Mouse (Mus musculus) spleen, embryonic (tissue): ENCODE results near the gene Hmgb3.
"Not testable (repeated sequence)": the region's sequence is repeated elsewhere in the genome, so short reads cannot be mapped to it uniquely, and the experiment has no call there.

Experiments
- CTCF ChIA-PET: fragments of 350-600 bp; sonication (Branson Sonifier 250); formaldehyde crosslinking; loops from one replicate; lab custom pipeline; 2022; lab: Charles Lee

The Hmgb3 gene

DNA sequence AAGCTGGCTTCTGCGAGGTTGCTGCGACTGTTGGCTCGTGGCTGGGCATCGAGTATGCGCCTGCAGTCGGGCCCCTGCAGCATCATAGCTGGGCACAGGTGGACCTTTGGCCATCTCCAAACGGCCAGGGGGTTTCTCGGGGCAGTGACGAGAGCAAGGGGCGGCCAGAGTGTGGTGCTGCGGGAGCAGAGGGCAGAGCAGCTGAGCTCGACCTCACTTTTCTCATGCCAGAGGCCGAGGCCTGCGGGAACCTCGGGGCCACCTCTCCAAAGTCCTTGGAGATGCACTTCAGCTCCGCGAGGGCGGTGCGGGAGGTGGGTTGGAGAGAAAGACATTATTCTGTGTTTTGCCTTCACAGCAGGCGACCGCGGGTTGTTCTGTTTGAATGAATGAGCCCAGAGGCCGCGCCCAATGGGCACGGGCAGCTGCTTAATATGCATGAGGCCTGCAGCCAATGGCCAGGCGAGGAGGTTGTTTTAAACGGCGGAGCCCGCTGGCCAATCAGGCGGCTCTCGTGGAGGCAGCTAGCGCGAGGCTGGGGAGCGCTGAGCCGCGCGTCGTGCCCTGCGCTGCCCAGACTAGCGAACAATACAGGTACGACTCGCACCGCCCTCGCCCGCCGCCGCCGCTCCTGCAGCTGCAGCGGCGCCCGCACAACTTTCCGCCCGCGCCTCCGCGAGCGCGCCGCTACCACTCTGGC is at the start of gene Hmgb3:
Gene Hmgb3 (plus strand): TSS at position 504 of the 700 bp plus-strand sequence.
- CTCF ChIA-PET, result no interaction called here

- CTCF ChIA-PET, result not testable (repeated sequence)
Measured at GRCm38 (mm10) chrX:71506591-71506990, 49.1 kb upstream of the Hmgb3 start.

DNA sequence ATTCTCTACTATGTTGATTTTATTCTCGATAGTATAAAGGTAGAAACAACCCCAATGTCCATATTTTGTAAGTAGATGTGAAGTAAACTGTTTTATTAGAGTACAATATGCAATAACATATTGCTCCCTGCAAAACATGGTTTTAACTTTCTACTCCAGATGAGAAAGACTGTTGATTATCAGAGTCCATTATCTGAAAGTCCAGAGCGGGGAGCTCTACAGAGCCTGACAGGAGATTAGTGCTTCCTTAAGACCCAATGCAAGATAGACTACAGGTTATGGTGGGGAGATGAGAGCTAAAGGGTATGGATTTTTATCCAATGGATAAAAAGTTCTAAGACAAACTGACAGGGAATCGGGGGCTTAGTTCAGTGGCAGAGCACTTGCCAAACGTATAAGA is 36.5 kb upstream of the Hmgb3 start:
- CTCF ChIA-PET, result no interaction called here

DNA sequence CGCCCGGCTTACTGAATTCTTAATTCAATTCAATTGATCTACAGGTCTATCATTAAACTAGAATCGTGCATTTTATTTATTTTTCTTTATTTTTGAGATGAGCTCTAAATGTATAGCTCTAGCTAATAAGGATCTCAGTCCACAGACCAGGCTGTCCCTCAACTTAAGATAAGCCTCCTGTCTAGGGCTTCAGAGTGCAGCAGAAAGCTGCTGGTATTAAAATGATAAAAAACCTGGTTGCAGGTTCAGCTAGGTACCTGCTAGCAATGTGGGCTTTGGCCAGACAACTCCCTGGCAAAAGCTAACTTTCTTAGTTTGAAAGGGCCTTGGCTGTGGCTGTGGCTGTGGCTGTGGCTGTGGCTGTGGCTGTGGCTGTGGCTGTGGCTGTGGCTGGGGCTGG is 32.8 kb upstream of the Hmgb3 start:
- CTCF ChIA-PET, result no interaction called here

DNA sequence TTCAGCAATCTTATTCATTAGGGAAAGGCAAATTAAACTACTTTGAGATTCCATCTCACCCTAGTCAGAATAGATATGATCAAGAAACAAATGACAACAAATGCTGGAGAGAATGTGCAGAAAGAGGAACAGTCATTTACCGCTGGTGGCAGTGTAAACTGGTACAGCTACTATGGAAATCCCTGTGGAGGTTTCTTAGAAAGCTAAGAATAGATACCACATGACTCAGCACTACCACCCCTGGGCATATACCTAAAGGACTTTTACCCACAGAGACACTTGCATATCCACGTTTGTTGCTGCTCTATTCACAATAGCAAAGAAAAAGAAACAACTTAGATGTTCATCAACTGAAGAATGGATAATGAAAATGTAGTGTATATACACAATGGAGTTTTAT is 31.4 kb upstream of the Hmgb3 start:
- CTCF ChIA-PET, result no interaction called here

- CTCF ChIA-PET, result no interaction called here
Measured at GRCm38 (mm10) chrX:71525593-71526299, 30.0 kb upstream of the Hmgb3 start.

- CTCF ChIA-PET, result no interaction called here
Measured at GRCm38 (mm10) chrX:71527461-71527860, 28.3 kb upstream of the Hmgb3 start.

DNA sequence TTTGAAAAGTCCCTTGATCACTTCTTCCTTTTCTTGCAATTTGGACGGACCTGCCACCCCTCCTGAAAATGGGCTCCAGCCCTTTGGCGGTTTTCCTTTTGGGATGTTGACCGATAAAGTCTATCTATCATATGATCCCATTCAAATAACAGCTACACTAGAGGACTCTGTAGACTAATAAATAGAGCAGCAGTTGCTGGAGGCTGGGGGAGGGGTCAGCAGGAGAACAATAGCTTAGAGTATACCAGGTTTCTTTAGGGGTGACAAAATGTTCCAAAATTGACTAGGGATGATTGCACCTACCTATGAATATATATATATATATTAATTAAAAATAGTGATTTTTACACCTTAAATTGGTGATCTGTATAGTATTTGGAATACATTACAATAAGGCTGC is 27.6 kb upstream of the Hmgb3 start:
- CTCF ChIA-PET, result no interaction called here

DNA sequence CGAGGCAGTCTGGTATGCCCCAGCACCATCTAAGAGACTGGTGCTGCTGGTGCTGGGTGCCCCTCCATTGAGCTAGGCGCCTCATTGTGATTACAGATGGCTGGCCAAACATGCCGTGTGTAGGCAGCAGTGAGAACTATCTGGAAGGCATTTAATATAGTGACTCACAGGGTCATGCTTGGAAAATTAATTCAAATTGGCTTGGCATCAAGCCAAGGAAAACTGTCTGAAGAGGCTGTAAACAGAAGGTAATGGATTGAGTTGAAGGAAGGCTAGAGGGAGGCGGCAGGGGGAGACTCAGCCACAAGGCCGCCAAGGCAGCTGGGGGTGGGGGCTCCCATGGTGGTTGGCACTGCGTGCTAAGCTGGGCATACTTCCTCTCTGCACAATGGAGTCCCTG is 27.1 kb upstream of the Hmgb3 start:
- CTCF ChIA-PET, result no interaction called here

DNA sequence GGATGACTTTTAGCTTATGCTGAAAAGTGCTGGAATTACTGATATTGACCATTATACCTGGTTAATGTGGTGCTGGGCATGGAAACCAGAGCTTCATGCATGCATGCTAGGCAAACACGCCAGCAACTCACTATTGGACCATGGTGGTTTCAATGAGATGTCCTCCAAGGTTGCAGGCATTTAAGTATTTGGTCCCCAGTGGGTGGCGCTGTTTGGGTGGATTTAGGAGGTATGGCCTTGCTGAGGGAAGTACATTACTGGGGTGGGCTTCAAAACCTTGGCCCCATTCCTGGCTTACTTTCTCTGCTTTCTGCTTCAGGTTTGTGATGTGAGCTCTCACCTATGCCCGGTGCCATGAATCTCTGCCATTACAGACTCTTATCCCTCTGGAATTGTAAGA is 23.1 kb upstream of the Hmgb3 start:
- CTCF ChIA-PET, result no interaction called here

GRCm38 (mm10) chrX:71534102-71534501 is 21.6 kb upstream of the Hmgb3 start:
- CTCF ChIA-PET, result no interaction called here

GRCm38 (mm10) chrX:71537791-71538190 is 17.9 kb upstream of the Hmgb3 start:
- CTCF ChIA-PET, result no interaction called here

- CTCF ChIA-PET, result no interaction called here
Measured at GRCm38 (mm10) chrX:71540821-71541510, 14.8 kb upstream of the Hmgb3 start.

- CTCF ChIA-PET, result no interaction called here
Measured at GRCm38 (mm10) chrX:71544731-71545130, 11.0 kb upstream of the Hmgb3 start.

GRCm38 (mm10) chrX:71545163-71545562 is 10.6 kb upstream of the Hmgb3 start:
- CTCF ChIA-PET, result no interaction called here

GRCm38 (mm10) chrX:71556115-71556941 is 610 bp downstream of the Hmgb3 start:
- CTCF ChIA-PET, result no interaction called here

GRCm38 (mm10) chrX:71556965-71557491 is 1.3 kb downstream of the Hmgb3 start:
- CTCF ChIA-PET, result no interaction called here

- CTCF ChIA-PET, result no interaction called here
Measured at GRCm38 (mm10) chrX:71559336-71559735, 3.6 kb downstream of the Hmgb3 start.

- CTCF ChIA-PET, result no interaction called here
Measured at GRCm38 (mm10) chrX:71560796-71561195, 5.1 kb downstream of the Hmgb3 start.

- CTCF ChIA-PET, result no interaction called here
Measured at GRCm38 (mm10) chrX:71573132-71573900, 17.6 kb downstream of the Hmgb3 start.

GRCm38 (mm10) chrX:71575550-71575949 is 19.8 kb downstream of the Hmgb3 start:
- CTCF ChIA-PET, result no interaction called here
